Mouse (Mus musculus) layer of hippocampus, adult 9-10 months (tissue): Measurements from ENCODE around the gene Gucy2e.
A peak's percentile ranks its signal among the peaks of the same experiment; 100 is the strongest.

Source experiments
- DNase-seq: peaks from one replicate; pipeline ENCODE4 v3.0.0; 2022; ENCODE audit warnings: low spot score

Gucy2e gene

DNA sequence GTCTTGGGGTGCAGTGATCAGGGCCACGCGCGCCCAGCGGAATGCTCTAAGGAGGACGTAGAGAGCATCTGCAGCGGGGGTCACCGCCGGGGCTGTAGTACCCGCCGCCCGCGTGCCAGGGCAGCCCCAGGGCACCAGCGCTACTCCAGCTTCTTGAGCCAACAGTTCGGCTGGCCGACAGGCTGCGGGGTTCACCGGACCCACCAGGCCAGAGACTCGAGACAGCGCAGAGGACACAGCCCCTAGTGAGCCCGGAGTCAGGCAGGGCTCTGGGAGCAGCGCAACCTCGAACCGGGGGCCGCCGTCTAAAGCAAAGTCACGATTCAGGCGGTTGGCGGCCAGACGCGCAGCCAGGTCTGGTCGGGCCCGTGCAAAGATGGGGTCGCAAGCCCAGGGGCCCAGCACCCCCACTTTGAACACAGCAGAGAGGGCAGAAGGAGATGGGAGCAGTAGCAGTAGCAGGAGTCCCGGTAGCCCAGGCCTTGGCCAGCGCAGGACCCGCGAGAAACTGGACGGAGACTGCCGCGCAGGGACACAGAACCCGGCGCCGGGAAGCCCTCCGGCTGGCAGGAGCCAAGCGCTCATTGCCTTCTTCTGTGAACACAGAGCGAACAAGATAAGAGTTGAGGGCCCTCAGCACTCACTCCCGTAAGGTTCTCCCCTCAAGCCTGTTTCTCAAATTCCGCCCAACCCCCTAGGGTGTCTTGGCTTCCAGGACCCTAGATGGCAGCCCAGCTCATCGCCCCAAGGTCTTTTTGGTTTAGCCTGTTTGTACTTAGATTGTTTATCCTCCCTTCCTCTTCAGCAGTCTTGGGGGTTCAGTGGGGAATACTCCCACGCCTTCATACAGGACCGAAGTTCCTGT, 543 bp downstream of the Gucy2e start:
- no peak for DNase-seq

DNA sequence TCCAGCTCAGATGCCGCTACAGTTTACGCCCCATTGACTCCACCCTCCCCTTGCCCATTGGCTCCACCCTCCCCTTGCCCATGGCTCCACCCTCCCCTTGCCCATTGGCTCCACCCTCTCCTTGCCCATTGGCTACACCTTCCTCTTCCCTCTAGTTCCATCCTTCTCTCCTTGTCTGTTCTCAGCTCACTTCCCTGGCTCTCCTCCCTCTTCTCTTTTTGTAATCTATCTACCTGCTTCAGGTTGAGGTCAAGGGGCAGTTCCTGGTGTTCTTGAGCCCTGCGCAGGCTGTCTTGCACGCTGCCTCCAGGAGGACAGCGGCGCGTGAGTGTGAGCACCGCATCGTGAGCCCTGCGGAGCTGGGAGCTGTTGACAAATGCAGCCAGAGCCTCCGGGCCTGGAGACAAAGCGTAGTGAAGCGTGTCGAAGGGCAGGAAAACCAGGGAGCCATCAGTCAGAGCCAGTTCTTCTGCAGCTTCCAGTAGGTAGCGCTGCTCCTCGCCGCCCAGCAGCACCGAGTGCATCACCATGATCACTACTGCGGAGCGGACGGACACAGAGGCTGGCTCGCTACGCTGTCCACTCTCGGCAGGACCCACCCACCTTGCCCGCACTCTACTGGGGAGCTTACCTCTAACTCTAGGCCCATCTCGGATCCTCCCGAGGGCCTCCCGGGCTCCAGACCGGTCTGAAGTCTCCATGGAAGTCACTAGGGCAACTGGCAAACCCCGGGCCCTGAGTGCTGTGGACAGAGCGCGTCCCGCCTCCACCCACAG, 1.4 kb downstream of the Gucy2e start:
- DNase-seq = peak; percentile 27

DNA sequence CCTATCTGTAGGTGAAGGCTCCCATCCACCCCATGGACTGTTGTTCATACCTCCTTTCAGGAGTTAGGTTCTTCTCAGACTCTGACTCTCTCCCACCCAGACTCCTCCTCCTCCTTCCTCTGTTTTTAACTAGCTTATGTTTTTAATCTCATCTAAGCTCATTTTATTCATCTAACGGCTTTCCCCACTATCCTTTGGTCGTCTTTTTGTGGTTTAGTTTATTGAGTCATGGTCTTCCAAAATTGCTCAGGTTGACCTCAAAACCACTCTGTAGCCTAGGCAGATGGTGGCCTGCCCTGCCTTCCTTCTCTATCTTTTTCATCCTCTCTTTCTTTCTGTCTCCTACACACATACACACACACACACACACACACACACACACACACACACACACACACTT, 3.7 kb downstream of the Gucy2e start:
- no peak for DNase-seq

DNA sequence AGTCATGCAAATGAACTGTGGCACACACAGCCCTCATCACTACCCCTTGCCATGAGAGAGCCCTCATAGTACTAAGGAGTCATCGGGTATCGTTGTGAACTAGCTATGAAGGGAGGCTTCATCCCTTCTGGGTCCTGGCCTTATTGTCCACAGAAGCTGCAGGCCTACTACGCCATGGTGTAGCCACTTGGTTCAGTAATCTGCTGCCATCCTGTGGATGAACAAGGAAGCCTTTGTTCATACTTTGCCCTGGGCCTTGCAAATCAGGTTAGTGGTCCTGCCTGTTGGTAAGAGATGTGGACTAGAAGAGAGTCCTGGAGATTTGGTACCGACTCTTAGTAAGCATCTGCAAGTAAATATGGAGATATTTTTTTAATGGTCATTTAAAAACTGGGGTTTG, 6.4 kb downstream of the Gucy2e start:
- DNase-seq = no peak

DNA sequence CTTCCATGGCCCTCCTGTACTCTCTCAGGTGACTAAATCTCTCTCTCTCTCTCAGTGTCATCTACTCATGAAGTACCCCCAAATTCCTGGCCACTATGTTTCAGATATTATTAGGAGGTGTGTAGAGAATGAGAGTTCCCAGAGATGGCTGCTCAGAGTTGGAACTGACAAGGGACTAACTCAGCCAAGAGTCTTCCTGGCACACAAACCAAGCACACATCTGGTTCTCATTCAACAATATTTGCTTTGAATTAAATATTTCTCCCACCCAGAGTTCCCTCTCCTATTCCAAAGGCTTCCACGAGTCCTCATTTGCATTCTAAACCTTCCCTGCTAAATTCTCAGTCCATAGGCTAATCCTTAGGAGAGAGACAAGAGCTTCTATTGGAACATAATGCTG, 11.1 kb downstream of the Gucy2e start:
- no peak for DNase-seq

DNA sequence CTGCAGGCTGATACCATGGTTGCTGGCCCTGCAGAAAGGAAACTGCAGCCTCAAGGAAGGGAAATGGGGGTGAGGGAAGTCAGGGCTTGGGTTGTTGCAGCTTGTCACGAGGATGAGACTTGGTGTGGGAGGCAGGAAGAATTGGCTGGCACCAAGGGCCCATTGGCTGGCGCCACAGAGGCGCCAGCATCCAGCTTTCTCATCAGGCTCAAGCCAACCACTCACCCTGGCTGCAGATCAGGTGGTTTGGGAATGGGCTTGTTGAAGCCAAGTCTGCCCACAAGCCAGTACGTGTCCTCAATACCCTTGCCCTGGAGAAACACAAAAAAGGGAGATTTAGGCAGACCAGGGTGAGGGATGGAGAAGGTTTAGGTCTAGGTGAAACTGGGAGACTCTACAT, 13.7 kb downstream of the Gucy2e start:
- DNase-seq = no peak

DNA sequence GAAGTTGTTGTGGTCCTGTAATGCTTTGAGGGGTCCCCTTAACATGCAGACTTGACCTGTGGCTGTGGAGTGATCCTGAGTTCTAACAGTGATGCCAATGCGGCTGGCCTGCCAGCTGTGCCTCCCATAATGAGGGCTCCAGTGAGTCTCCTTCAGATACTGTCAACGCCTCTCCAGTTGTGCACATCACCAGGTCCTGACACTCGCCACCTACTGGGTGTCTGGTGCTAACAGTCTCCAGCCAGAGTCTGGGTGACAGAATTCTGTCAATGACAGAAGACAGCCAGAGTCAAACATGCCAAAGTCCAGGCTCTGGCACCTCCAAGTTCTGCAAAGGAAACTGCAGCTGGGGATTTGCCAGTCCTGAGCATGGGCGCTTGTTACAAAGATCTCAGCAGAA, 15.8 kb downstream of the Gucy2e start:
- no peak for DNase-seq

DNA sequence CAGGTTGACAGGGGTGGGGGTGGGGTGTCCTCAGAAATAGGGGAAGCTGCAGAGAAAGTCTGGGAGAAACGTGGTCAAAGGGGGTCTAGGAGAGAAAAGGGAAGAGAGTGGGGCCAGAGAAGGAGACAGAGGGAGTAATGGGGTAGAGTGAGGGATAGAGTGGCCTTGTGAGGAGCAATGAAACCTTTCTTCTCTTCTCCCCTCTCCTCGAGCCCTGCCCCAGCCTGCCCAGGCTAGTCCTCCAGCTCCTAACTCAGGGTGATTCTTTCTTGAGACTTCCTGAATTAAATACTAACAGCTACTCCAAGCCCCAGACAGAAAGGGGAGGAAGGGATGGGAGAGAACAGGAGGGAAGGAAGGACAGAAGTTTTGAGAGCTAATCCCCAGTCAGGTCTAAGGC, 18.2 kb downstream of the Gucy2e start:
- no peak for DNase-seq

DNA sequence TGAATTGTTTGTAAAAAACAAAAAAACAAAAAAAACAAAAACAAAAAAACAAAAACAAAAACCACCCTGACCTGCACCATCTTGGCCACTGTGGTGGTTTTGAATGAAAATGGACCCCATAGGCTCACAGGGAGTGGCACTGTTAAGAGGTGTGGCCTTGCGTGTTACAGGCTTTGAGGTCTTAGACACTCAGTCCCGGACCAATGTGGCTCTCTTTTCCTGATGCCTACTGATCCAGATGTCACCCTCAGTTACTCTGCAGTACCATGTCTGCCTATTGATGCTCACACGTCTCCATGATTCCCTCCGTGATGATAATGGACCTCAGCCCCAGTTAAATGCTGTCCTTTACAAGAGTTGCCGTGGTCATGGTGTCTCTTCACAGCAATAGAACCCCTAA, 19.4 kb downstream of the Gucy2e start:
- DNase-seq = no peak

DNA sequence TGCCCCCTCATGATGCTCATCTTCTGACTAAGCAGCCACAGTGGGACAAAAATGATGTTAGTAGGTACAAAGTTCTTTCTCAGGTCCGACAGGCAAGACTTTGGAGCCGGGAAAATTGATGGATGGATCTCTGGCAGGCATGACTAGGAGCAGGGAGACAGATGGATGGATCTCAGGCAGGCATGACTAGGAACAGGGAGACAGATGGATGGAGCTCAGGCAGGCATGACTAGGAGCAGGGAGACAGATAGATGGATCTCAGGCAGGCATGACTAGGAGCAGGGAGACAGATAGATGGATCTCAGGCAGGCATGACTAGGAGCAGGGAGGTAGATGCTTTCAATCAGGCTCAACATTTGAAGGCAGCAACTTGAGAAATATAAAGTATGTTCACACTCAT, 25.4 kb downstream of the Gucy2e start:
- DNase-seq = peak; percentile 47

DNA sequence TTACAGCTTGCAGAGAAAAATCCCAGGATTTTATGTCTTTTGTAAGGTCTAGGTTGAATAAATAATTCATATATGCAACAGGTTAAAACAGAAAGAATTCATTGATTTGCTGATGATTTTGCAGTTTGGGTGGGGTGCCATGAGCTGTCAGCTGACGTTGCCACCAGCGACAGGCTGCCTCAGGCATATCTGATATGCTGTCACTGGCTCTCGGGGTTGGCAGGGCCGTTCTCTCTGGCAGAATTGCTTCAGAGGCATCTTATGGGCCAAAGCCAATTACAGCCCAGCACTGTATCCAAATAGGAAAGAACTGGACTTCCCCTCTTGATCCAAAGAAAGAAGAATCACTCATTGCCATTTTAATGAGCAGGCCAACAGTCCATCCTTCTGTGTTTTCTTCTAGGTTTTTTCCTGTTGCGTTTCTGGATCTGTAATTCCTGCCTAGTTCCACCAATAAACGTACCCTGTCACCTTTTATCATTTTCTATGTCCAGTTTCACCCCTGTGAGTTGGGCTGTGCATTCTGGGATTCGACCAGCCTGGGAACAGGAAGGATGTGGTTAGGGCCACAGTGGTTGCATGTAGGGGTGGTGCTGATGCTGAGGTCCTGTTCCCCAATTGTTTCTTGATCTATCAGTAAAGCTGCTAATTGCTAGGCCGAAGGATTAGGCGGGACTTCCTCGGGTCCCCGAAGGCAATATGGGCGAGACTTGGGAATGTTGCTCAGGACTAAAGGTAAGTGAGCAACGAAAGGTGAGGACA, 34.2 kb downstream of the Gucy2e start:
- no peak for DNase-seq

DNA sequence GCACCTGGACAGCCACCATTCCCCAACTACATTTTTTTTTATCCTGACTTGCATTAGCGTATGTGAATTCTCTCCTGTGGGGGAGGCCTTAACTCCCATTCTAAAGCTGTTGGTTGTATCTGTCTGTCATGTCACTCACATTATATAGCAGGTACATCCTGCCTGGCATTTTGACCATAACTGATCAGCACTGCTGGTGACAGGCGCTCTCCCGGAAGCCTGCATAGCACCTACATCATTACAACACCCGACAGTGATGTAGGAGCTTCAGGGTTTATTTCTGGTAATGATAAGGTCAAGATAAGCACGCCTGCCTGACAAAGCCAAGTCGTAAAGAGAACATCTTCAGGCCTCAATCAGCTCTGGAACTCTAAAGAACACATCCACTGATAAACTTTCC, 36.6 kb downstream of the Gucy2e start:
- no peak for DNase-seq

DNA sequence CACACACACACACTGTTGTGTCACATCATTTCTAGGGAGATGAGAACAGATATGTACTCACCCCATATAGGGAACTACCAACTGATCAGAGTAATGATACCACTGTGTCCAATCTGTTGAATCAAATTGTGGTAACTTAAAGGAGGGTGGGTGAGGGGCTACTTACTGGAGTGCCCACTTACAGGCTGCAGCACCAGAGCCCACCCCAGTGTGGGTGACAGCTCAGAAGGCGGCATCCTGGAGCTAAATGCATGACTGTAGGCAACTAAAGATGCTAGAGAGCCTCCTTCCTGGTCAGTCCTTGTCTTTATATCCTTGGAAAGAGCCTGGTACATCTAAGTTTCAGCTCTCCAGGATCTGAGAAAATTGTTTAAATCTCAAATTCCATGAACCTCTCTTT, 37.6 kb downstream of the Gucy2e start:
- DNase-seq = no peak

DNA sequence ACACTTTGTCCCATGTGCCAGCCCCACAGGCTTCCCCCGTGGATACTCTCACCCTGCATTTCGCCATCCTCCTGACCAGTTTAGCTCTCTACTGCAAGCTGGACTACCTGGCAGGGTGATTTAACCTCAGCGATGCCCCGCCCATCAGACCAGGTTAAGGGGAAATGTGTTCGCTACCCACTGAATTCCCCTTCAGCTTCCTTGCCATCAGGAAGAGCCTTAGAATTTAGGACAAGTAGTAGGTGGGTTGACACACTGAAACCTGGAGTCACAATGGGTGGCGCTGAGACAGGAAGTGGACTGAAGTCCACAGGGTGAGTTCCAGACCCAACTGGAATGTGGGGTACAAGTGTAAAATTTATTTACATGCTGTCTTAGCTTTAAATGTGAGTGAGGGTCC, 39.1 kb downstream of the Gucy2e start, which contains the start of gene Alox8:
TSS of gene Alox8 (minus strand) at position 101 of the 400 bp plus-strand sequence.
- no peak for DNase-seq

DNA sequence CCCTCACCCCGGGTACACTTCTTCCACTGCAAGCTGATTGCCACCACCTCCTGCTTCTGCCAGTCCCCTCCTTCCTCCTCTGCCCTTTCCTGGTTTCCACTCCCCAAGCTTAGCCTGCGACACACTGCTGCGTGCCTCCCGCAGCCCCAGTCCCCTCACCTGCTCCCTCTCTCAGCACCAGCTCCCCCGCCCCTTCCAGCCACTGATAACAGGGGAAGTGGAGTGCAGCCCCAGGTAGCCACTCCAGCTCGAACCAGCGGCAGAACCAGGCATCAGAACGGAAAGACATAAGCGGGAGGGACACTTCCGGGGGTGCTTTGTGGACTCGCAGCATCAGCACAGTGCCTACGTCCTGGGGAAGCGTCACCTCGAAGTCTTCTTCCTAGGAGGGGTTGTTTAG, 39.6 kb downstream of the Gucy2e start:
- no peak for DNase-seq

DNA sequence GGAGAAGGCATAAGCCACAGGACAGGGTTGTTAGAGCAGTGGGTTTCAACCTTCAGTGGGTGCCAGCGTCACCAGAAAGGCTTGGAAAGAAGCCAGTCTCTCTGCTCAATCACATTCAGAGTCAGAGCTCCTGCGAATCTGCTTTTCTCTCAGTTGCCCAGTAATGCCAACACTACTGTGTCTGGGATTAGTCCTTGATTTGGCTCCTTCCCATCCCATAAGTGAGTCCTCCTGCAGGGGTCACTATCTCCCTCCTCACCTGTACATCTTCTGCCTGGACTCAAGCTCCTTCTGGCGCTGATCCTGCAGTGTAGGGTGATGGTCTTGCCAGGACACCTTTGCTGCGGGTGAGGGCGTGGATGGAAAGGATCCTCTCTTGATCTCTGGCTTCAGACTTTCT, 40.1 kb downstream of the Gucy2e start:
- no peak for DNase-seq

DNA sequence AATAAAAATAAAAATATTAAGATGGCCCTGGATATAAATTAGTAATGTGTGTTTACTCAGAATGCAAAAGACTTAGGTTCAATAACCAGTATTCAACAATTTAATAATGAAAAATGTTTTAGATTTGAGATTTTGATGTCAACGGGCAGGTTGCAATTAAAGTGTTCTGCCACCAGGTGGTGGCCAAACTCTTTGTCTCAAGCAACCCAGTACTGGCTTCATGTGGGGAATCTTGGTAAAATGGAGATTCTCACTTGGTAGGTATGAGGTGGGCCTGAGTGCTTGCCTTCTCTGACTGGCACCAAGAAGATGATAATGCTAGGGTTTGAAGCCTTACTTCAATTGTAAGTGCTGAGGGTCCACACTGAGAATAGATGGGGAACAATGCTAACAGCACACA, 44.0 kb downstream of the Gucy2e start:
- no peak for DNase-seq

DNA sequence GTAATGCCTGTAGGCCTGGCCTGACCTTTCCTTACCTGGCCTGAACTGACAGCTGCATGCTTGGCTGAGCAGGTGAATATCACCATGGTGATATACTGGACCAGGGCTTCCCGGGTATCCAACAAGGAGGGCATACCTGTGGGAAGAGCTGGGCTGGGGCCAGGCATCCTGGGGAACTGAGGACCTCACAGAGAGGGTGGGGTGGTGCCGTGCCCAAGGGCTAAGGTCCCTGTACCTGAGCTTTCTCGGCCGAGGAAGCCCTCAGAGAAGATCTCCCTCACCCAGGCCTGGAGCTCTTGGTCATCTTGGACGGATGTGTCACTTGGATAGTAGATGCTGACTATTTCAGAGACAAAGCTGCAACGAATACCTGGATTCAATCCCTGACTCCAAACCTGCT, 50.9 kb downstream of the Gucy2e start:
- no peak for DNase-seq

DNA sequence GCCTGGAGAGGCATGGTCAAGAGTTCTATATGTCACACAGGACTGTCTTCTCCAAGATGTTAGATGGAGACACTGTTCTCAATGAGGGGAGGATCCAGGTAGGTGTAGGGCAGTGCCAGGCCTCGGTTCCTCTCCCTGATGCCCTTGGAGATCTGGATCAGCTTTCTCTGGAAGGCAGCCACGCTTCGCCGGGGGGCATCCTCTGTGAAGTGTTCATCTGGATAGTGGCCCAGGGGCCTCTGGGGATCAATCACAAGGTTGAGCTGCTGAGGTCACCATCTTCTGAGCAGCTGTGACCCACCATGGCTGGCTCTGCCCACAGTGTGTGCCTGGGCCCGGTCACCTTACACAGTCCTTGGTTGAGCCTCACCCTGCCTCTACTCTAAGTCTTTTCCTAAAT, 51.8 kb downstream of the Gucy2e start:
- DNase-seq = no peak

DNA sequence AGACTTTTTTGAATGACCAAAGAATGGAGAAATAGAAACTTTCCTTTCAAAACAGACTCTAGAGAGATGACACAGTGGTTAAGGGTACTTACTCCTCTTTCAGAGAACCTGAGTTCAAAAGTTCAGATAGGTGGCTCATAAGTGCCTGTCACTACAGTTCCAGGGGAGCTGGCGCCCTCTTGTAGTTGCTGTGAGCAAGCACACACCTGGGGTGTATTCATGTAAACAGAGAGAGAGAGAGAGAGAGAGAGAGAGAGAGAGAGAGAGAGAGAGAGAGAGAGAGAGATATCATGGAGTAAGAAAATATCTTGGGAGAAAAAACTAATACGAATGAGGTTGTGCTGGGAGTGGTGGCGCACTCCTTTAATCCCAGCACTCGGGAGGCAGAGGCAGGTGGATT, 56.7 kb downstream of the Gucy2e start:
- no peak for DNase-seq

DNA sequence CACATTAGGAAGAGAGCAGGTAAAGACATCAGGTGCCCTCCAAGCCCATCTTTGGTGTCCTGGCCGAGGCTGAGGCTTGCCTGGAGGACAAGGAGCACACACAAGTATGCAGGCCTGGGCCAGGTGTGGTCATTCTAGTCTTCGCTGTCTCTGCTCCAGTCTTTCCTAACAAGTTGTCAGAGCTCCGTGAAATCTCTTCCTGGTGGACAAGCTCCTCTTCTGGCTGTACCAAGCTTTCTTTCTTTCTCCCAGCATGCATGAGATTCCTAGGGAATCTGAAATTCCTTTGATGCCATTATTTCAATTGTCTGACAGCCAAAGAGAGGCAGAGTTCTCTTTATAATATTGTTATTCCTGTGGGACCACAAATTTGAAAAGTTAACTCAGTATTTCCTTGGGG, 57.3 kb downstream of the Gucy2e start:
- DNase-seq = no peak

DNA sequence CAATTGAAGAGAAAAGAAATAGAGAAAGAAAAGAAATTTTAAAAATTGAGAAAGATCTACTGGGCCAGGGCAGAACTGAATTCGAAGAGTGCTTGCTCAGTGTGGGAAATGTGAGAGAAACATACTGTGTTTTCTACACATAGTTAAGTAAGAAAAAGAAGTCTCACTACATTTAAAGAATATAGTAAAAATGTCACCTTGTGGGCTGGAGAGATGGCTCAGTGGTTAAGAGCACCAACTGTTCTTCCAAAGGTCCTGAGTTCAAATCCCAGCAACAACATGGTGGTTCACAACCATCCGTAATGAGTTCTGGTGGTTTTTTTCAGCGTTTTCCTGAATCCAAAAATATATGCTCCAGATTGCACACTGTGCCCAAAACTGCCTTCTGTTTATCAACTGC, 58.3 kb downstream of the Gucy2e start:
- DNase-seq = no peak

DNA sequence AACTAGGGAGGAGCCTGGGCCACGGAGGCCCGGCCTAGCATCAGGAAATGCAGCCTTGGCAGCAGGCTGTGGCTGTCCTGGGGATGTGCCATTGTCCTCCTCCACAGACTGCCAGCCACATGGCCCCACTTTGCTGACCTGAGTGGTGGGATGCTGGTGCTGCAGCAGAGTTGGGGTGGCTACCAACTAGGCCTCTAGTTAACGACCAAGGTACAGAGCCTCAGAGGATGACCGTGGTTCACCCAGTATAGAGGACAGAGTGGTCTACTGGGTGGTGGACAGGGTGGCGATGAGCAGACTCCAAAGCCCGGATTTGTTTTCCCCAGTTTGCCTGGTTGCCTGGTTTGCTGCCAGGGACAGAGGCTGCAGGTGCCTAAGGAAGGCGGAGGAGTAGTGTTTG, 62.1 kb downstream of the Gucy2e start:
- no peak for DNase-seq
